Mouse (Mus musculus): ENCODE data around the gene Ntsr1. TPM values are rescaled to one million over a fixed set of nuclear protein-coding genes. Genes with fewer than 3 reads are reported as not detected.

Ntsr1 gene
- total RNA-seq (2021): 1 to 10 TPM; 7.3 to 7.9 TPM
- long read RNA-seq, experiment 1, transcript Ntsr1-201 (4 exons, 3,917 nt): major isoform, 5 of 8 reads
- long read RNA-seq, experiment 1, partial matches to known transcripts: 3 of 8 reads
- long read RNA-seq, experiment 1, other reads (novel, unspliced or antisense): 0 of 8 reads
- long read RNA-seq, experiment 2, partial matches to known transcripts: 0 of 5 reads
- long read RNA-seq, experiment 2, other reads (novel, unspliced or antisense): 2 of 5 reads

DNA sequence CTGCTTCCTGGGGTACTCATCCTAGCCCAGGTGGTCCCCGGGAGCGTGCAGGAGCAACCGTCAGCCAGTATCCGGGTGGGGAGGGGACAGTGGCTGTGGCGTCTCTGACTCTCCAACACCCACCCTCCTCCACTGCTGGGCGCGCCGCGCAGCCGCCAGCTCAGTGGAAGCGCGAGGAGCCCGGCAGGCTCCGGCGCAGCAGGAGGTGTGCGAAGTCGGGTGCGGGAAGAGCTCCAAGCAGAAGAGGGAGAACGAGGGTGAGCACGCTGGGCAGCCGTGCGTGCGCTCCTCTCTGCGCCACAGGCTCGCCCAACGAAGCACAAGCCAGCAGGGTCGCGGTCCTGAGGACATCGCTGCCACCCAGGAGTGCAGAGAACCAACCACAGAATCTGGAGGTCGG, at the start of gene Ntsr1:
Gene Ntsr1 (plus strand): TSS at position 236 of the 400 bp plus-strand sequence.
- no peak for DNase-seq (ENCODE audit: low spot score in 2 of 2)

DNA sequence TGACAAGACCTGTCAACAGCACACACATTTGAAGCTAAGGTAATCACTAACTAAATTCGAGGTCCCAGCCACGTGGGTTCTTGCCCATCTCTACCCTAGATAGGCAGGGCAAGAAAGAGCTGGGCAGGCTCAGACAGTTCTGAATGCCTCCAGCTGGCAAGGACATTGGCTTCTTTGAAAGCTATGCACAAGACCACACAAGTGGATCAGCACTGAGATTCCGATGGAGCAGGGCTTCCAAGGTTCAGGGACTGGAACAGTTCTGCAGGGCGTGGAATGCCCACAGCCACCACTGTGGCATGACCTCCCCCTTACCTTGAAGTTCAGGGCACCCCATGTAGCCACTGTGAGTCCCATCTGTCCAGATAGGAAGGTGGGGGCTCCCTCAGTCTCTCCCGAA, 49.2 kb upstream of the Ntsr1 start:
- DNase-seq (ENCODE audit: low spot score in 2 of 2): no peak

DNA sequence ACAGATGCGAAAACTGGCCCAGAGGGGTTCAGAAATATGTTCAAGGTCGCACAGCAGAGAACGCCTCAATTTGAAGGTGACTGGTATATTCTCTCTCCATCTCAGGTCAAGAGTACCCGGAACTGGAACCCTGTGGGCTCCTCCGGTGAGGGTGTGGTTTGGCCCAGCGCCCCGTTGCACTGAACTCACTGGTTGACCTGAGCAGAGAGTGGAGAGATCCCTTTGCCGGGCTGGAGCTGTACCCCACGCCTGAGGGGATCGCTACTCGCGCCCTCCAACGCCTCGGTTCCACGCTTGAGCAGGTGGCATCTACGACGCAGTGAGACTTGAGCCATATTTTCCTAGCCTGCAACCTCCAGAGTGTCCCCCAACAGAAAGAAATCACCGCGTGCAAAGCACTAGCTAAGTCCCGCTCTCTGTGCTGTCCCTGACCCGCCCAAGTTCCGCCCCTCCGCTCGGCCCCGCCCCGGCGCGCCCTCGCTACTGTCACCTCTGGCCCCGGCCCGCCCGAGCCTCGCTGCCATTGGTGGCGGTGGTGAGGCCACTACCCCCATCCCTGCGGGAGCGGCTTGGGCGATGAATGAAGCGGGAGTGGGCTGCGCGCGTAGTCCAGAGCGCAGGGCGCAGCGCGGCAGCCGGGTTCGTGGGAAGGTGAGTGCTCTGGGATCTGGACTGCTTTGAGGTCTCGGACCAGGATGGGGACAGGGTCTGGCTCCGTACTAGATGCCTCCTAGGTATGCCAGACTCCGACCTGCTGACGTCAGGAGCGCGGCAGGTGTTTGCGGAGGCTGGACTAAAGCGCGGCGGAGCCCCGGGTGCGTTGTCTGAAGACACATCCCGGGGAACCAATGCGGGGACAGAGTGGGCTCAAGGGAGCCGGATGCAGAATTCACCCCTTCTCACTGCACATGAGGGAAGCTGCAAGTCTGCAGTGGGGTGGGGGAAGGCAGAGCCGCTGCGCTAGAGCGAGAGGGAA, 43.8 kb upstream of the Ntsr1 start, which contains the start of gene Slco4a1:
Gene Slco4a1 (plus strand): TSS at position 523 of the 976 bp plus-strand sequence.
- DNase-seq (ENCODE audit: low spot score in 2 of 2): peak; percentile 46 to 49

DNA sequence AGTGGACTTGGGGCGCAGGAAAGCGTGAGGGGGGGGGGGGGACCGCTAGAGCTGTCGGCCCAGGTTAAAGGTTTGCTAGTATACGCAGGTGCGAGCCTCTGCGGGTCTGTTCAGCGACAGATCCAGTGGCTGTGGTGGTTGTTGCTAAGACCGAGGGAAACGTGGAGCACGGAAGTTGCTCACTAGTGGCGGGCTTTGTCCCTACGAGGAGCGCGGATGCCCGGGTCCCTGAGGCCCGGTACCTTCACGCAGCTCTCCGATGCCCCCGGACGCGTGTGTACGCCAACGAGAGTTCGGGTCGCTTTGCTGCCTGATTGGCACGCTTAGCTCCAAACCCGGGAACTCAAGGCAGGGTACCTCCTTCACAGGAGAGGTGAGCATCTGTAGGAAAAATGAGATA, 43.1 kb upstream of the Ntsr1 start:
- DNase-seq (ENCODE audit: low spot score in 2 of 2): no peak

DNA sequence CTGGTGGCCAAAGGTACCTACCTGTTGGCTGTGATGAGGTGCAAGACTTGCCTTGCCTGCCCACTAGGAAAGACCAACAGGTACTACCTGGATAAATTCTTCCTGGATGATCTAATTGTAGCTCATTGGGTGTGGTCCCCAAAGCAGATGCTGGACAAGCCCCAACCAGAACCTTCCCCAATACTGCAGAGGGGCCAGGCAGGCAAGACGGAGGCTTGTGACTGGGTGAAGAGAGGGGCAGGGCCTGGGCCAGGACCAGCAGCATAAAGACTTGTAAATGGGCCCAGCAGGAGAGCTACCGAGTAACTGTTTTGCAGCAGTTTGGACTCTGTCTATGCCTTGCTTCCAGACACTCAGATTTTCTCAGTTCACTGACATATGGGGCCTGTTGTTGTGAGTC, 42.1 kb upstream of the Ntsr1 start:
- DNase-seq (ENCODE audit: low spot score in 2 of 2): no peak

DNA sequence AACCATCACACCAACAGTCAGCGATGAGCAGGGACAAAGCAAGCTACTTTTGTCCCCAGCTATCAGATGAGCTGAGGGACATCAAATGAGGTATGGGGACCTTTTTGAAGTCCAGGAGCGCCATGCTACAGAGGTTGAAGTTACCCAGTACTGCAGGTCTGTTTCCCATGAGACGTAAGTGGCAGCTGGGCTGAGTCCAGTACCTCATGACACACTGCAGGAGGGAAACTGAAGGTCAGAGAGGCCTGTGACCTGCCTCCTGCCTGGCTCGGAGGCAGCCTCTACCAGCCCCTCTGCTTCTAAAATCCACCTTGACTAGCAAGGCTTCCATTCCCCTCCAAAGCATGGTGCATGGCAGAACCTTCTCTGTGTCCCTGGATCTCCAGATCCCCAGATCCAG, 40.3 kb upstream of the Ntsr1 start:
- no peak for DNase-seq (ENCODE audit: low spot score in 2 of 2)

DNA sequence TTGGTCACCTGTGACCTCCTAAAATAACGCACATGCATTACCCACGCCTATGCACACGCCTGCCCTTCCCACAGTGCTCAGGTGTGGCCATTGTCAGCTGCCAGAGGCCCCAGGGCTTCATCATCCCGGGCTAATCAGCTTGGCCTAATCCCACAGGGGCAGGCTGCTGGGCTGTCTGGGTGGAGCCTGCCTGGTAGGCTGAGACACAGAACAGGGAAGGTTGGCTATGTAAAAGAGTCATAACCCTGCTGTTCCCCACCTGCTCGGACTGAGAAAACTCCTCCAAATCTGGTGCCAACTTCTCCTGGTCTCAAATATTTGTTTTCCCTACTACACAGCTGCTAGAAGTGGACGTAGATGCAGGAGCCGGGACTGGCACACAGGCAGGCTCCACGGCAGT, 39.0 kb upstream of the Ntsr1 start:
- no peak for DNase-seq (ENCODE audit: low spot score in 2 of 2)

DNA sequence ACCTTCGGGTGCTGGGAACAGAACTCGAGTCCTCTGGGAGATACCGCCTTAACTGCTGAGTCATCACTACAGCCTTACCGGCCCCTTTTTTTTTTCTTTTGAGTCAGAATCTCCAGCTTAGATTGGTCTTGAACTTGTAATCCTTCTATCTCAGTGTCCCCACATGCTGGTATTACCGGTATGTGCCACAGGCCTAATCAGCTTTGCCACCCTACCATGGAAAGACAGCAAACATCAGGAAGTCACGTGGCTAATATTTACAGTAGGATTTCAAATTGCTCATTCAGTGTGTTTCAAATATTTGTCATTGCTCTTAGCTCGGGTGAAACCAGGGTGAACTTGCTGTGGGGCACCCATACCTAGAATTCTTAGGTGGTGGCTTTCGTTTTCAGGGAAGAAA, 37.2 kb upstream of the Ntsr1 start:
- DNase-seq (ENCODE audit: low spot score in 2 of 2): no peak

DNA sequence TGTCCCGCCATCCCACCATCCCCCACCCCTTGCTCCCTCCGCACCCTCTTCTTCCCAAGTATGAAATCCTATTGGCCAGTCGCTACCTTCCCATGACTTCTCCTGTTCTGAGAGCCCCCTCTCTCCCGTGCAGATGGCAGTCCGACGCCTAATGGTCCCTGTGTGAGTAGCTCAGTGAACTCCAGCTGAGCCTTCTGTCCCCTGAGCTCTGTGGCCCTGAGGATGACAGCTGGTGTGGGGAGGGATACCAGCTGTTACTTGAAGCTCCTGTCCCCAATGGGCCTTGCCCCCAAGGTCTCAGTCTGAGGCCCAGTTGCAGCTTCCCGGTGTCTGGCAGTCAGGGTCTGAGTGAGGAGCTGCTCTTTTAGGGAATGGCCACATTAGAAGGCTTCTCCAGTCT, 33.3 kb upstream of the Ntsr1 start:
- DNase-seq (ENCODE audit: low spot score in 2 of 2): no peak

DNA sequence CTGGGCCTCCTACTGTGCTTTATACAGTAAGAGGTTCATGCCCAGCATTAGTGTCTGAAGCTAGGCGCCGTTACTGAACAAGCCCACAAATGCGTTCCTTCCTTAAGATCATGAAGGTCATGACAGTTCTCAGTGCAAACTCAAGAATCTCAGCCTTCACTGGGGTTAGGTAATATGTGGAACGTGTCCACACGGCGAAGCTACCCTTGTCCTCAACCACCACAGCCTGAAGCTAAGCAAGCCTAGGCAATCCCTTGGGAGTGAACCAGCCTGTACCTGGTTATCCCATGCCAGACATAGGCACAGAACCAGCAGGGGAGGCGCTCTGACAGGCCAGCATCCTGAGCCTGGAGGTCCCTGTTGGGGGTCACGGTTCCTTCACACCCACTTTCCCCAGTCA, 30.9 kb upstream of the Ntsr1 start:
- no peak for DNase-seq (ENCODE audit: low spot score in 2 of 2)

DNA sequence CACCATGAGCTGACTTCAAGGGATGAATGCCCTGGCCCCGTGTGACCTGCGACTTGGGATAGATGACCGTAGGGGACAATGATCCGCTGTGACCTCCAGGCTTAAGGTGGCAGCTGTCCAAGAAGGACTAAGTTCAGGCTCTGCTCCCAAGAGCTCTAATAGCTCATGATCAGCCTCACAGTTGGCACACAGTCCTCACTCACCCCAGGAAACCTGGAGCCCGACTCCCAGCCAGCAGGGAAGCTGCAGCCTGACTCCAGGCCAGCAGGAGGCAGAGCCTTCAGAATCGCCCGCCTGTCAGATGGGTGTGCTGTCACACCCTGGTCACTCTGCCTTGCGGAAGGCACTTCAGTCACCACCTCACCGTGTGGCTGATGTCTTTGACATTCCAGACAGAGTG, 30.0 kb upstream of the Ntsr1 start:
- no peak for DNase-seq (ENCODE audit: low spot score in 2 of 2)

DNA sequence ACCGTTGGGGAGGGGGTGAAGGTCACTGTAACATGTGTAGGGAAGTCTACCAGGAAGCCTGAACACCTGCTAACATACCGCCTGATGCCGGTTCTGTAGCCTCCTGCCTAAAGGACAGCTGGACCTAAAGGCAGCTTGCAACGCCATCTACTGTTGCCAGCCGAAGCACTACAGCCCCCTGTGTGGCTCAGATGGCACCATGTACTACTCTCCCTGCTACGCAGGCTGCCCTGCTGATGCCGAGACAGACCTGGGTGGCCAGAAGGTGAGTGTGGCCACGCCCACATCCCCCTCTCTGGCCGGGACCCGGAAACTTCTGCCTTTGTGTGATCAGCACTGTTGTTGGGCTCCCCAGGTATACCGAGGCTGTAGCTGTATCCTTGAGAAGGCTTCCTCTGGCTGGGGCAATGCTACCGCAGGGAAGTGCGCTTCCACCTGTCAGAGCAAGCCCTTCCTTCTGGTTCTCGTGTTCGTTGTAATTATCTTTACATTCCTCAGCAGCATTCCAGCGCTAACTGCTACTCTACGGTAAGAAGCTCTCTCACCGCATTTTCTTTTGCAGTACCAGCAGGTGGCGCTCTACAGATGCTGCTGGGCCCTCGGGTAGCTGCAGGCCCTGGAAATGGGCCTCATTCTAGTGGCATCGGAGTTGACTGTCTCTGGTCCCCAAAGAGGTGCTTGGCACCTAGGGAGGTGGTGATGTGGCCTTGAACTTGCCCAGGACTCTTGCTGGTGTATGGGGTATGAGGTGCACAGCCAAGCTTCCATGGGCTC, 27.3 kb upstream of the Ntsr1 start:
- peak in 1 of 2 experiments; percentile 27 for DNase-seq (ENCODE audit: low spot score in 2 of 2)

DNA sequence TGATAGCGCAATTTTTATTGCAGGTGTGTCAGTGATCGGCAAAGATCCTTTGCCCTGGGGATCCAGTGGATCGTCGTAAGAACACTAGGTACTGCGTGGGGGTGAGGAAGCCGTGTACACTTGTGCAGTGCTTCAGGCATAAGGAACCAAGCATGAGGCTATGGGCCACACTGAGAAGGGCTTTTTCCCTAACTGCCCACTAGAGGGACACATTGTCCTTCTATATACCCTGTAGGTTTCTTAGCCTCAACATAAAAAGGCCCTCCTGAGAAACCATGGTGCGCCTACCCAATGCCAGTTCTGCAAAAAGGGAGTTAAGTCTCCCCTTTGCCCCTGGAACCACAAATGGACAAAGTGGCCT, 26.7 kb upstream of the Ntsr1 start:
- peak; percentile 66 to 82 for DNase-seq (ENCODE audit: low spot score in 2 of 2)

DNA sequence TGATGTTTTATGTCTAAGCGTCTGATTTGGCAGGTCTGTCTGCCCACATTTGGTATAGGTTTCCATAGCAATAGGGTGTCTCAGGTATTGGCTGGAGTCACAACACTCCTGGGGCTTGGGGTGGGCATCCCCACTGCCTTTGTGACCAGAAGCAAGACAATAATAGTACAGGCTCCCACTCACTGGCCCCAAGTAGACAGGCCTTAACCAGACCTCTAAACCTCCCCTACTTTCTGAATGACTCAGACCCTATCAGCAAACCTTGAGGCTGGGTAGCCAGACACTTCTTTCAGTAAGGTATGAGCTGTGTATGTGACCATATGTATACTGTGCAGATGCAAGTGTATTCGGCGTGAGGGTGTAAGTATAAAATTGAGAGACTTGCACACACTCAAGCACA, 24.9 kb upstream of the Ntsr1 start:
- DNase-seq (ENCODE audit: low spot score in 2 of 2): no peak

DNA sequence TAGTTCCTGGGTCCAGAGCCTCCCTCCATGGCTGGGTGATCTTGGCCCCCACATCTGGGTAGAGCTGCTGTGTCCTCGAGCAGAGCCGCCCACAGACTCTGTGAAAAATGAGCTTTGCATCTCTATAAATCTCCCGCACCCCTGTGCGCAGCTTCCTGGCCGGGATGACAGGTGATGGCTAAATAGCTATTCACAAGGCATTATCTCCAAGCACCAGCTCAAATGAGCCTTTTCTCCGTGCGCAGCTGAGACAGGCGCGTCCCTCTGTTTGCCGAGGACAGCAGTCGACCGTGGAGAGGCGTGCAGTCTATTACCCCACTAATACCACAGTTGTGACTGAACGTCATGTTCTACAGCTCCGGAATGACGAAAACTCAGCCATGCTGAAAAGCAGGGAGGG, 17.5 kb upstream of the Ntsr1 start:
- DNase-seq (ENCODE audit: low spot score in 2 of 2): no peak

DNA sequence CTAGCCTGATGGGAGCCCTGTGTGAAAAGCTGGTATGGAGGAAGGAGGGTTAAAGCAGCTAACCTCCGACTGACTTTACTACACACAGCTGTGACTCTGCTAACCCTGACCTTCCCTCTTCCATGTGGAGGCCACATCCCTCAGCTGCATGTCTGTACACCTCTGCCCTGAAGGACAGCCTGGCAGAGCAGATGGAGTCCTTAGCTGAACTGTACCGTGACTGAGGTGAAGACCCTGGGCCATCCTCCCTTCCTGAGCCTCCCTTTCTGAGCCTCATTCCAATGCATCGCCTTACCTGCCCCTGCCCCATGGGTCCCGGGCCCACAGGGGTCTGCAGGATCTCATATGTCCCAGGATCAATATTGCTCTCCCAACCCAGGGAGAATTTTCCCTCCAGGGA, 14.9 kb upstream of the Ntsr1 start:
- no peak for DNase-seq (ENCODE audit: low spot score in 2 of 2)

DNA sequence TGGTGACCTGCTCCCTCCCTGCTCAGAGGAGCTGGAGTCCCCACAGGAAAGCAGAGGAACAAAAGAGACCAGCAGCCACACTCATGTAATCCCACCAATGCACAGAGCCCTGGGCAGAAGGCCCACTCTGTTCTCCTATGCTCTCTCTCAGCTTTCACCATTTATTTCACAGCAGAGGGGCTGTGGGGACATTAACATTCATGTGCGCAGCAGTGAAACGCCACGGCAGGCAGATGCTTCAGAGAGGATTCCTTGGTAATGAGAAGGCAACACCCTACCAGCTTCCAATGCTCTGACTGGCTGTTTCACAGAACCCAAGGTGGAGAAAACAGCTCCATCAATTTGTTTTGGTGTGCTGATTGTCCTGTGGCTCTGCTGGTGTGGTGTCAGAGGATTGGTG, 14.5 kb upstream of the Ntsr1 start:
- no peak for DNase-seq (ENCODE audit: low spot score in 2 of 2)

DNA sequence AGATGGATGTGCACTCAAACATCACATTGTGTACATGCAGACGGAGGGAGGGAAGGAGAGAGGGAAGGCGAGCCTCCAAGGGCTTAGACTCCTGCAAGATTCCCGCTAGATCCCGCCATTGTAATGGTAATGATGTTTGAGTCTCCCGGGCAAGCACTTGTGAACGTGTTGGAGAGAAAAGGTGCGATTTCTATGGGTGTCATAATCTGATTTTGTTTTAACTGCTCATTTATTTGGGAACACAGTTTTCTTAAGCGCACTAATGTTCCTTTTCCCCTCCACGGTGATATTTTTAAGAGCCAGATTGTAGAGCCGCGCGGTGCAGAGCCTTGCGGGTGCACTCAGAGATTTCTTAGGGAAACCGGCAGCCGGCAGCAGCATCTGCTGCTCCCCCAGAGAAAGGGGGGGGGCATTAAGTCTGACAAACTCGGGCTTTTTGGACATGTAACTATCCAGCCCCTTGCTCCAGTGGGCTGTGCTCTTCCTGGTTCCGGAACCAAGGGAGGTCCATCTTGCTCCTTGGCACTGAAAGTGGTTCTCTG, 11.5 kb upstream of the Ntsr1 start:
- no peak for DNase-seq (ENCODE audit: low spot score in 2 of 2)

DNA sequence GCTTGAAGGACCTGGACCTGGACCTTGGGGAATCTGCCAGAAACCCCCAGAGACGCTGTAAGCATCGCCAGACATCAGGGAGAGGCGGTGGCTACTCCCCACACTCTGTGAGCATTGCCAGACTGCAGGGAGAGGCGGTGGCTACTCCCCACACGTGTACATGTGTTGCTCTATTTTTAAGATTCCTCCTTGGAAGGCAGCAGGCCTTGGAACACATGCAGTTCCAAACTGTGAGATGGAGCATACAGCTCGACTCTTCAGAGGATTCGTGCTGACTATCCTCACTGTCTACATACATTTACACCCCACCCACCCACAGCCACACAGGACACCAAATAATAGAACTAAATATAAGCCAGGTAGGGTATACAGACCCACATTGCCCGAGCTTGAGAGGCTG, 3.9 kb upstream of the Ntsr1 start:
- DNase-seq (ENCODE audit: low spot score in 2 of 2): no peak

DNA sequence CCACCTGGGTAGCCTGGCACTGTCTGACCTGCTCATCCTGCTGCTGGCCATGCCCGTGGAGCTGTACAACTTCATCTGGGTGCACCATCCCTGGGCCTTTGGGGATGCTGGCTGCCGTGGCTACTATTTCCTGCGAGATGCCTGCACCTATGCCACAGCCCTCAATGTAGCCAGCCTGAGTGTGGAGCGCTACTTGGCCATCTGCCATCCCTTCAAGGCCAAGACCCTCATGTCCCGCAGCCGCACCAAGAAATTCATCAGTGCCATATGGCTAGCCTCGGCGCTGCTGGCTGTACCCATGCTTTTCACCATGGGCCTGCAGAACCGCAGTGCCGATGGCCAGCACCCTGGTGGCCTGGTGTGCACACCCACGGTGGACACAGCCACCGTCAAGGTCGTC, 950 bp downstream of the Ntsr1 start:
- DNase-seq (ENCODE audit: low spot score in 2 of 2): no peak

DNA sequence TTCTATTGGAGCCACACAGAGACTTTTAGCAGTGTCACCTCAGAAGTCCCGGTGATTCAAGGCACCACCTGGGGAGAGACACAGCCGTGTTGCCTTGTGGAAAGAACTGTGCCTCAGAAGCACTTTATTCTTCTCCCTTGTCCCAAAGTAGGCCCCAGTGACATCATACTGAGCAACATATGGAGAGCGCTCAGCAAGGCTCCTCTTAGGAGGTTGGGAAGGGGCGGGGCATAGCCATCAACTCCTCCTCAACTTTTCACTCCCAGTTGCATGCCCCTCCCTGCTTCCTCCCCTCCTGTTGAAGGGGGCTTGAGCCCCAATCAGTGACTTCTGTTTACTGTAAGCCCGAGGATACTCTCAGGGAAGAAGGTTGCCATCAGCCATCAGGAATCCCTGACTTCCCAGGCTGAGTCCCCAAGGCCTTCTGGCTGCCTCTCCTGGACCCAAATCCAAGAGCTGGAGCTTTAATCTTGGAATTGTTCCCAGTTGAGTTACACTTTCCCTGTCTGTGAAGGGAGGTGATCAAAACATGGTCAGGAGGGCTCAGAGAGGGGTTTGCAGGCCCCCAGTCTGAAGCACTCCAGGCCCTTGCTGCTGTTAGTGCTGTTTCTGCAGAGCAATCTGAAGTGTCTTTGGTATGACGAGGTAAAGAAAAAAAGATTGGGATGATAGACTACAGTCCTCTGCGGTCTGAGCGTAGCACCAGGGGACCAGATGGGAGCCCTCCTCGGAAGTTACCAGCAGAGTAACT, 1.6 kb downstream of the Ntsr1 start:
- no peak for DNase-seq (ENCODE audit: low spot score in 2 of 2)

Measured in layer of hippocampus, postnatal 14 days (tissue).